In the genomic region with DNA sequence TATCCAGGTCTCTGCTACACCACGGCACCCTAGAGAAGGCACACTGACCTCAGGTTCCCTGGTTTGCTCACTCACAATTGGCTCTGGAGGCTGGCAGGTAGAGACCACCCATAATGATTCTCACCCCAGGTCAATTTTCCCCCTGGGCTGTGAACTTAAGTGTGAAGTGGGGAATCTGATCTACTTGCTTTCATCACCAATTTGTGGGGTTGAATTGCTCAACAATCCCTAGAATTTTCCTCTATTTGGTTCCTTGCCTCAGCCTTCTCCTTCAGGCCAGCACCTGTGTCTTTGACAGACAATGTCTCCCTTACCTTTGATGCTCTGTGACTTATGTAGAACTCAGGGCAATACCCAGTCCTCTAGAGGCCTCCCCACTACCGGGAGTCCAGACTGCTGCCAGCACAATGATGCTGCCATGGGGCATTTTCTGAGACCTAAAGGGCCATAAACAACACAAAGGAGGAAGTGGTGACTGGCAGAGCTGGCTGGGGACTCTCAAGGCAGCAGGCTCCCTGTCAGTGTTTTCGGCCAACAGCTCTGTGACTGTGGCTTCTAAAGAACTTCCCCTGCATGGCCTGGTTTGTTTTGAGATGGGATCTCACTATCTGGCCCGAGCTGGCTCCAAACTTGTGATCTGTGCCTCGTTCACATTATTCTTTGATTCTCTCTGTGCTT, we compare ENCODE assay signal across 10 mouse cellular contexts.
DNase-seq lines count a peak whose midpoint lies in the region.
"Had no signal": no experiment of that assay in that cellular context is flagged by ENCODE, and none has a peak within 500 bp of the region (broad histone marks: within the 10 kb centered on the region; RNA-seq: fewer than 3 reads in every experiment).

No protein-coding gene starts in this region.

- no peaks in the 10 kb centered on the region for H3K27me3 ChIP-seq in splenic B cell, adult 2 months (ENCODE audit: control insufficient read depth, insufficient read depth, low read length, poor library complexity, severe bottlenecking)
- H3K27me3 ChIP-seq: midbrain, embryonic 15.5 days; Patski had no signal

- peak; percentile 32 to 35 for DNase-seq in lung, adult 18-20 months
- no peak for DNase-seq in lung, postnatal 10 days
- peak; percentile 55 for DNase-seq in lung, postnatal 25 days (ENCODE audit: low spot score)
- peak; percentile 86 for DNase-seq in splenic B cell, adult 2 months (ENCODE audit: low read depth, low spot score)
- no peak for DNase-seq in left cerebral cortex, adult 18-20 months (ENCODE audit: low spot score in 2 of 2)
- DNase-seq in adrenal gland, postnatal 25 days: no peak
- DNase-seq: cerebellum, adult 11 months had no signal

- H3K4me1 ChIP-seq in brown adipose tissue, adult 24 weeks (ENCODE audit: control insufficient read depth, insufficient read depth, insufficient read length, low read length): 0 out of 2 replicates have a peak, but pooled peaks cover 2% of the 10 kb centered on the region

- no peaks in the 10 kb centered on the region for H3K36me3 ChIP-seq in splenic B cell, adult 2 months (ENCODE audit: control insufficient read depth, insufficient read depth, low read length, poor library complexity, severe bottlenecking)
- H3K36me3 ChIP-seq: midbrain, embryonic 15.5 days had no signal

- H3K4me3 ChIP-seq in brown adipose tissue, adult 24 weeks (ENCODE audit: insufficient read depth, low read depth, low read length): no peak overlapping the region
- H3K4me3 ChIP-seq: midbrain, embryonic 15.5 days had no signal

- peak overlapping the region; percentile 72 for H3K27ac ChIP-seq in brown adipose tissue, adult 24 weeks (replicated peaks; ENCODE audit: low read depth, low read length)
- H3K27ac ChIP-seq: midbrain, embryonic 15.5 days had no signal

Comparison
In these comparisons a context has a peak if more than half of its experiments do, and no peak if none do; other contexts are left out.
1. DNase-seq: peak in lung, adult 18-20 months (2 of 2), lung, postnatal 25 days (single experiment) and splenic B cell, adult 2 months (single experiment); none in lung, postnatal 10 days (single experiment), left cerebral cortex, adult 18-20 months (0 of 2) and adrenal gland, postnatal 25 days (single experiment).